Mouse (Mus musculus) erythroblast, embryonic 14.5 days (primary cell): ENCODE measurements around the gene Tbc1d22a. TPM values are rescaled to one million over a fixed set of nuclear protein-coding genes. Genes with fewer than 3 reads are reported as not detected.

Experiments used
- H3K27me3 ChIP-seq: 2 replicates; pipeline ENCODE4 v1.6.1; 2012; ENCODE audit warnings: inconsistent platforms; ENCODE audit not compliant: control insufficient read depth
- H3K36me3 ChIP-seq: 2 replicates; pipeline ENCODE4 v1.6.1; 2012; ENCODE audit warnings: mild to moderate bottlenecking, inconsistent platforms; ENCODE audit not compliant: control insufficient read depth
- H3K4me1 ChIP-seq: 2 replicates; pipeline ENCODE4 v1.6.1; 2012; ENCODE audit warnings: inconsistent platforms; ENCODE audit not compliant: control insufficient read depth
- H3K4me3 ChIP-seq: replicated peaks from 2 replicates; pipeline ENCODE3; 2012; ENCODE audit warnings: moderate library complexity, mild to moderate bottlenecking, inconsistent platforms
- H3K9me3 ChIP-seq: 2 replicates; pipeline ENCODE4 v1.6.1; 2012; ENCODE audit warnings: low read length, inconsistent platforms, mixed read lengths; ENCODE audit not compliant: control insufficient read depth
- GATA1 ChIP-seq: IDR thresholded peaks from 2 replicates; pipeline ENCODE4 v1.6.1; 2012; ENCODE audit warnings: low read length, inconsistent platforms, mixed read lengths
- TAL1 ChIP-seq: IDR thresholded peaks from 3 replicates; pipeline ENCODE4 v1.6.1; 2012; ENCODE audit warnings: low read length, inconsistent platforms, mixed read lengths
- polyA plus RNA-seq: library from polyadenylated mRNA; stranded (reverse); fragments of >175 nt; gene quantifications from 2 replicates; pipeline ENCODE4 v1.2.3, GENCODE M21; 2012

The Tbc1d22a gene
- polyA plus RNA-seq, 1 experiment, result 0.92 TPM

GRCm38 (mm10) chr15:86256728-86257179 is 42.5 kb downstream of the Tbc1d22a start:
- Histone ChIP-seq H3K4me3 (no peak overlapping the region), H3K4me1 (peaks cover 2% of the 10 kb centered on the region; the same call in 1 of the 2 replicates), H3K9me3 (no peaks in the 10 kb centered on the region), H3K36me3 (no peaks in the 10 kb centered on the region; the same call in 1 of the 2 replicates), H3K27me3 (no peaks in the 10 kb centered on the region)
- TF ChIP-seq TAL1 (no peak), GATA1 (no peak)

GRCm38 (mm10) chr15:86257916-86258685 is 43.8 kb downstream of the Tbc1d22a start:
- TF ChIP-seq TAL1 (no peak), GATA1 (no peak)
- no peaks in the 10 kb centered on the region for H3K27me3 ChIP-seq
- no peak overlapping the region for H3K4me3 ChIP-seq
- H3K36me3 ChIP-seq, result no peaks in the 10 kb centered on the region; the same call in 1 of the 2 replicates
- peaks cover 2% of the 10 kb centered on the region; the same call in 1 of the 2 replicates for H3K4me1 ChIP-seq
- H3K9me3 ChIP-seq, result no peaks in the 10 kb centered on the region

- TF ChIP-seq TAL1, result no peak
- Histone ChIP-seq H3K4me1 (no peaks in the 10 kb centered on the region), H3K36me3 (no peaks in the 10 kb centered on the region; the same call in 1 of the 2 replicates), H3K27me3 (no peaks in the 10 kb centered on the region), H3K4me3 (no peak overlapping the region), H3K9me3 (no peaks in the 10 kb centered on the region)
These were observed 45.0 kb downstream of the Tbc1d22a start for GRCm38 (mm10) chr15:86259233-86259632.

GRCm38 (mm10) chr15:86260111-86260510 is 45.9 kb downstream of the Tbc1d22a start:
- Histone ChIP-seq H3K27me3 (no peaks in the 10 kb centered on the region), H3K9me3 (no peaks in the 10 kb centered on the region), H3K36me3 (no peaks in the 10 kb centered on the region), H3K4me3 (no peak overlapping the region), H3K4me1 (no peaks in the 10 kb centered on the region)
- no peak for TF ChIP-seq TAL1
- no peak for TF ChIP-seq GATA1

- Histone ChIP-seq H3K9me3 (no peaks in the 10 kb centered on the region), H3K4me3 (no peak overlapping the region), H3K36me3 (no peaks in the 10 kb centered on the region), H3K27me3 (no peaks in the 10 kb centered on the region), H3K4me1 (no peaks in the 10 kb centered on the region)
- TF ChIP-seq GATA1, result no peak
- no peak for TF ChIP-seq TAL1
These were observed 50.1 kb downstream of the Tbc1d22a start for GRCm38 (mm10) chr15:86264389-86264788.

GRCm38 (mm10) chr15:86264803-86265202 is 50.5 kb downstream of the Tbc1d22a start:
- Histone ChIP-seq H3K4me3 (no peak overlapping the region), H3K36me3 (no peaks in the 10 kb centered on the region), H3K27me3 (no peaks in the 10 kb centered on the region), H3K4me1 (no peaks in the 10 kb centered on the region), H3K9me3 (no peaks in the 10 kb centered on the region)
- TF ChIP-seq GATA1 (no peak), TAL1 (no peak)

- no peaks in the 10 kb centered on the region for H3K4me1 ChIP-seq
- no peaks in the 10 kb centered on the region for H3K9me3 ChIP-seq
- no peaks in the 10 kb centered on the region for H3K36me3 ChIP-seq
- H3K4me3 ChIP-seq, result no peak overlapping the region
- no peak for TF ChIP-seq TAL1
- TF ChIP-seq GATA1, result no peak
- no peaks in the 10 kb centered on the region for H3K27me3 ChIP-seq
These were observed 52.7 kb downstream of the Tbc1d22a start for GRCm38 (mm10) chr15:86266975-86267374.

GRCm38 (mm10) chr15:86268526-86268925 is 54.3 kb downstream of the Tbc1d22a start:
- Histone ChIP-seq H3K27me3 (no peaks in the 10 kb centered on the region), H3K4me1 (no peaks in the 10 kb centered on the region), H3K4me3 (no peak overlapping the region), H3K9me3 (no peaks in the 10 kb centered on the region), H3K36me3 (no peaks in the 10 kb centered on the region)
- no peak for TF ChIP-seq GATA1

GRCm38 (mm10) chr15:86275754-86276153 is 61.5 kb downstream of the Tbc1d22a start:
- no peaks in the 10 kb centered on the region for H3K9me3 ChIP-seq
- no peak overlapping the region for H3K4me3 ChIP-seq
- H3K4me1 ChIP-seq, result no peaks in the 10 kb centered on the region
- H3K36me3 ChIP-seq, result no peaks in the 10 kb centered on the region
- no peaks in the 10 kb centered on the region for H3K27me3 ChIP-seq
- TF ChIP-seq TAL1 (no peak), GATA1 (no peak)
